Mouse (Mus musculus): ENCODE results near the gene Mcrip2. TPM values are rescaled to one million over a fixed set of nuclear protein-coding genes. Genes with fewer than 3 reads are reported as not detected.

The Mcrip2 gene
- total RNA-seq, 1 experiment from 2014 or later, result 337 TPM

DNA sequence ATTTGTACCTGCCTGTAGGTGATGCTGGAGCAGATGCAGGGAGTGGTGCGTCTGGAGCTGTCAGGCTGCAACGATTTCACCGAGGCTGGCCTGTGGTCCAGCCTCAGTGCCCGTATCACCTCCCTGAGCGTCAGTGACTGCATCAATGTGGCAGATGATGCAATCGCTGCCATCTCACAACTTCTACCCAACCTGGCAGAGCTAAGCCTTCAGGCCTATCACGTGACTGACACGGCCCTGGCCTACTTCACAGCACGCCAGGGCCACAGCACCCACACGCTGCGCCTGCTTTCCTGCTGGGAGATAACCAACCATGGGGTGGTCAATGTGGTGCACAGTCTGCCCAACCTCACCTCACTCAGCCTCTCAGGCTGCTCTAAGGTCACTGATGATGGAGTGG is 50.9 kb downstream of the Mcrip2 start:
- peak; percentile 56 for DNase-seq

Small RNA genes within 50 kb of the gene (microRNA-seq; reads per million reads assigned to microRNA genes)
- gene Mir3082, result 2.1 to 2.3 reads per million in 2 experiments

Other genes starting within 250 kb of the Mcrip2 start
- gene Gng13, start 151.6 kb downstream of the Mcrip2 start, total RNA-seq (2021), result not detected in 2 replicates
- 4.4 and 5.0 TPM in 2 replicates for gene Chtf18, start 141.3 kb downstream of the Mcrip2 start, total RNA-seq (2021)
- gene Rpusd1, start 141.1 kb downstream of the Mcrip2 start, total RNA-seq (2021), result 9.9 and 10.7 TPM in 2 replicates
- not detected in 2 replicates for gene Mslnl, start 132.7 kb downstream of the Mcrip2 start, total RNA-seq (2021)
- gene Msln, start 114.4 kb downstream of the Mcrip2 start, total RNA-seq (2021), result 13.0 and 14.3 TPM in 2 replicates
- 30.6 and 35.3 TPM in 2 replicates for gene Narfl, start 95.0 kb downstream of the Mcrip2 start, total RNA-seq (2021)
- gene Haghl, start 83.1 kb downstream of the Mcrip2 start, total RNA-seq (2021), result 21.8 and 27.2 TPM in 2 replicates
- not detected in 2 replicates for gene Ccdc78, start 82.2 kb downstream of the Mcrip2 start, total RNA-seq (2021)
- gene Fam173a, start 75.9 kb downstream of the Mcrip2 start, total RNA-seq (2021), result 55.4 and 60.2 TPM in 2 replicates
- gene AC134908.4, start 73.1 kb downstream of the Mcrip2 start, total RNA-seq (2021), result not detected in 2 replicates
- 24.7 and 27.3 TPM in 2 replicates for gene Metrn, start 71.6 kb downstream of the Mcrip2 start, total RNA-seq (2021)
- gene Fbxl16, start 59.7 kb downstream of the Mcrip2 start, total RNA-seq (2021), result 18.8 and 24.9 TPM in 2 replicates
- 17.4 and 19.5 TPM in 2 replicates for gene Wdr24, start 45.1 kb downstream of the Mcrip2 start, total RNA-seq (2021)
- gene Jmjd8, start 39.9 kb downstream of the Mcrip2 start, total RNA-seq (2021), result 68.2 and 71.0 TPM in 2 replicates
- gene Stub1, start 35.4 kb downstream of the Mcrip2 start, total RNA-seq (2021), result 149 and 160 TPM in 2 replicates
- gene Rhbdl1, start 31.5 kb downstream of the Mcrip2 start, total RNA-seq (2021), result 12.9 and 14.9 TPM in 2 replicates
- 10.9 and 11.8 TPM in 2 replicates for gene Gm20683, start 27.0 kb downstream of the Mcrip2 start, total RNA-seq (2021)
- gene Rhot2, start 23.9 kb downstream of the Mcrip2 start, total RNA-seq (2021), result 95.9 and 108 TPM in 2 replicates
- gene Wdr90, start 7.3 kb downstream of the Mcrip2 start, total RNA-seq (2021), result 23.1 and 23.2 TPM in 2 replicates
- gene Mettl26, start 6.3 kb upstream of the Mcrip2 start, total RNA-seq (2021), result 72.1 and 88.0 TPM in 2 replicates
- gene Wfikkn1, start 12.1 kb upstream of the Mcrip2 start, total RNA-seq (2021), result 1.2 and 1.5 TPM in 2 replicates
- gene Rab40c, start 51.0 kb upstream of the Mcrip2 start, total RNA-seq (2021), result 19.8 and 20.9 TPM in 2 replicates
- gene Pigq, start 76.2 kb upstream of the Mcrip2 start, total RNA-seq (2021), result 112 and 122 TPM in 2 replicates
- gene Nhlrc4, start 76.2 kb upstream of the Mcrip2 start, total RNA-seq (2021), result 0.15 TPM in 1 of 2 replicates, not detected in the other
- not detected in 2 replicates for gene A930017K11Rik, start 83.8 kb upstream of the Mcrip2 start, total RNA-seq (2021)
- gene Capn15, start 117.0 kb upstream of the Mcrip2 start, total RNA-seq (2021), result 18.8 and 23.8 TPM in 2 replicates
- 18.6 and 19.0 TPM in 2 replicates for gene Rab11fip3, start 200.8 kb upstream of the Mcrip2 start, total RNA-seq (2021)
- gene Decr2, start 221.6 kb upstream of the Mcrip2 start, total RNA-seq (2021), result 34.2 and 42.3 TPM in 2 replicates
- gene Nme4, start 226.8 kb upstream of the Mcrip2 start, total RNA-seq (2021), result 2.6 and 2.7 TPM in 2 replicates
- gene Tmem8, start 244.5 kb upstream of the Mcrip2 start, total RNA-seq (2021), result 5.0 and 5.8 TPM in 2 replicates